In genomic region chr7:45154993-45155514, GRCm38 (mm10) we compare ENCODE assay signal across 8 mouse cellular contexts. TPM values are rescaled to one million over a fixed set of nuclear protein-coding genes. Genes with fewer than 3 reads are reported as not detected.
DNase-seq lines count a peak whose midpoint lies in the region; ATAC-seq and TF ChIP-seq lines count a peak whose summit lies in the region.

No protein-coding gene starts in this region.

- H3K4me3 ChIP-seq in bone marrow macrophage, adult 2 months (ENCODE audit: insufficient read depth, low read length): peak overlapping the region; percentile 31
- peak overlapping the region; percentile 78 for H3K4me3 ChIP-seq in forebrain, embryonic 16.5 days (replicated peaks; ENCODE audit: low read length)
- peak overlapping the region; percentile 75 for H3K4me3 ChIP-seq in intestine, embryonic 14.5 days (ENCODE audit: low read depth, low read length)
- peak overlapping the region; percentile 76 for H3K4me3 ChIP-seq in liver, embryonic 16.5 days (ENCODE audit: low read depth, low read length)

- H3K9me3 ChIP-seq in forebrain, embryonic 16.5 days (ENCODE audit: control insufficient read depth, low read length): no peaks in the 10 kb centered on the region
- no peaks in the 10 kb centered on the region for H3K9me3 ChIP-seq in intestine, embryonic 14.5 days (ENCODE audit: control insufficient read depth, low read length)
- no peaks in the 10 kb centered on the region for H3K9me3 ChIP-seq in liver, embryonic 16.5 days (replicated peaks; ENCODE audit: control insufficient read depth, low read length)

- 78% methylated on average over 12 of the region's 12 CpGs for WGBS in forebrain, embryonic 16.5 days
- WGBS in intestine, embryonic 14.5 days: 76% methylated on average over 12 of the region's 12 CpGs
- 62% methylated on average over 12 of the region's 12 CpGs for WGBS in liver, embryonic 16.5 days (ENCODE audit: insufficient replicate concordance)

- peak overlapping the region; percentile 48; the same call in 1 of the 2 replicates for H3K9ac ChIP-seq in forebrain, embryonic 16.5 days (replicated peaks; ENCODE audit: low read depth, low read length)
- no peak overlapping the region; the same call in 1 of the 2 replicates for H3K9ac ChIP-seq in intestine, embryonic 14.5 days (ENCODE audit: low read length)
- H3K9ac ChIP-seq in liver, embryonic 16.5 days (ENCODE audit: low read depth, low read length): 0 out of 2 replicates have a peak overlapping the region, but pooled peaks have one; percentile 5

- peak; percentile 66 for TF ChIP-seq CTCF in bone marrow macrophage, adult 2 months (IDR thresholded peaks at IDR 0.05; ENCODE audit: low read depth, low read length)

- DNase-seq in monocyte, adult 2 months (ENCODE audit: low read depth in 1 of 2, low spot score in 2 of 2): peak; percentile 27 to 49
- DNase-seq in intestine, embryonic 14.5 days (ENCODE audit: low spot score): no peak

- no peak for ATAC-seq in monocyte, adult 5-6 weeks (replicated peaks; ENCODE audit: insufficient number of reproducible peaks, low FRiP score, low TSS enrichment, poor library complexity, severe bottlenecking)
- ATAC-seq in forebrain, embryonic 16.5 days: no peak
- no peak; the same call in 1 of the 2 replicates for ATAC-seq in intestine, embryonic 14.5 days (replicated peaks; ENCODE audit: low FRiP score, low TSS enrichment, low read depth)
- ATAC-seq in liver, embryonic 16.5 days (ENCODE audit: low read depth): no peak
- ATAC-seq in neutrophil, adult 5-6 weeks (ENCODE audit: extremely low read depth, insufficient number of reproducible peaks, low FRiP score, poor library complexity, severe bottlenecking): 0 out of 2 replicates have a peak, but pooled peaks have one; percentile 27
- ATAC-seq in erythroid progenitor cell, adult 5-6 weeks (replicated peaks; ENCODE audit: low FRiP score, poor library complexity, severe bottlenecking): no peak

- peak overlapping the region; percentile 10 for H3K27ac ChIP-seq in bone marrow macrophage, adult 2 months (ENCODE audit: insufficient read depth, low read depth, low read length)
- peak overlapping the region; percentile 97 for H3K27ac ChIP-seq in forebrain, embryonic 16.5 days (ENCODE audit: low read length)
- H3K27ac ChIP-seq in intestine, embryonic 14.5 days (ENCODE audit: low read depth): 0 out of 2 replicates have a peak overlapping the region, but pooled peaks have one; percentile 96
- peak overlapping the region; percentile 26; the same call in 1 of the 2 replicates for H3K27ac ChIP-seq in liver, embryonic 16.5 days (ENCODE audit: low read length)

- no peaks in the 10 kb centered on the region; the same call in 1 of the 2 replicates for H3K36me3 ChIP-seq in forebrain, embryonic 16.5 days (ENCODE audit: control insufficient read depth, insufficient read depth)
- peaks cover 28% of the 10 kb centered on the region for H3K36me3 ChIP-seq in intestine, embryonic 14.5 days (ENCODE audit: control insufficient read depth, insufficient read depth, low read length)
- no peaks in the 10 kb centered on the region for H3K36me3 ChIP-seq in liver, embryonic 16.5 days (ENCODE audit: control insufficient read depth, insufficient read depth)

- peak overlapping the region; percentile 68 for H3K4me2 ChIP-seq in forebrain, embryonic 16.5 days (ENCODE audit: low read length)
- H3K4me2 ChIP-seq in intestine, embryonic 14.5 days (ENCODE audit: low read length): peak overlapping the region; percentile 70
- H3K4me2 ChIP-seq in liver, embryonic 16.5 days (ENCODE audit: low read depth, low read length): peak overlapping the region; percentile 85

- TF ChIP-seq POLR2A in bone marrow macrophage, adult 2 months (IDR thresholded peaks at IDR 0.05; ENCODE audit: borderline replicate concordance, low read depth, low read length): no peak

- H3K4me1 ChIP-seq in bone marrow macrophage, adult 2 months (ENCODE audit: control insufficient read depth, insufficient read depth, low read length): peaks cover 14% of the 10 kb centered on the region
- peaks cover 23% of the 10 kb centered on the region for H3K4me1 ChIP-seq in forebrain, embryonic 16.5 days (replicated peaks; ENCODE audit: control insufficient read depth, insufficient read depth, low read length)
- peaks cover 11% of the 10 kb centered on the region; the same call in 1 of the 2 replicates for H3K4me1 ChIP-seq in intestine, embryonic 14.5 days (replicated peaks; ENCODE audit: control insufficient read depth, insufficient read depth, low read length)
- H3K4me1 ChIP-seq in liver, embryonic 16.5 days (ENCODE audit: control insufficient read depth, low read depth, low read length): peaks cover 6% of the 10 kb centered on the region

- no peaks in the 10 kb centered on the region for H3K27me3 ChIP-seq in forebrain, embryonic 16.5 days (replicated peaks; ENCODE audit: control insufficient read depth, insufficient read depth, low read length)
- no peaks in the 10 kb centered on the region for H3K27me3 ChIP-seq in intestine, embryonic 14.5 days (replicated peaks; ENCODE audit: control insufficient read depth, insufficient read depth, low read length)
- no peaks in the 10 kb centered on the region for H3K27me3 ChIP-seq in liver, embryonic 16.5 days (ENCODE audit: control insufficient read depth, insufficient read depth, low read depth, low read length)

RNA-seq across cellular contexts. Expression of gene Aldh16a1, which starts 0.7 kb away (rescaled TPM):
- 28.6 to 46.8 TPM (median 34.2 TPM) in 3 replicates for total RNA-seq in monocyte, adult 5-6 weeks (2017)
- polyA plus RNA-seq in bone marrow macrophage, adult 2 months (2012; ENCODE audit: insufficient read depth, insufficient read length, missing spikeins): 89.0 and 111 TPM in 2 replicates
- polyA plus RNA-seq in forebrain, embryonic 16.5 days (2015; fragmentation: Nextera tagmentation; extraction: Ambion mirVana): 19.3 and 20.9 TPM in 2 replicates
- 50.9 and 66.6 TPM in 2 replicates for polyA plus RNA-seq in intestine, embryonic 14.5 days (2014; fragmentation: Nextera tagmentation; extraction: Ambion mirVana)
- polyA plus RNA-seq in liver, embryonic 16.5 days (2015; fragmentation: Nextera tagmentation; extraction: Ambion mirVana): 30.0 and 30.3 TPM in 2 replicates
- total RNA-seq in neutrophil, adult 5-6 weeks (2017): 38.3 and 39.7 TPM in 2 replicates
- 24.5 and 29.3 TPM in 2 replicates for total RNA-seq in erythroid progenitor cell, adult 5-6 weeks (2015; ENCODE audit: low replicate concordance)
- 12.4 and 14.1 TPM in 2 replicates for total RNA-seq in erythroid progenitor cell, adult 5-6 weeks (2017; ENCODE audit: low replicate concordance)

RNA-seq across cellular contexts. Expression of gene Pih1d1, which starts 1.0 kb away (rescaled TPM):
- 23.4 to 37.8 TPM (median 26.8 TPM) in 3 replicates for total RNA-seq in monocyte, adult 5-6 weeks (2017)
- polyA plus RNA-seq in bone marrow macrophage, adult 2 months (2012; ENCODE audit: insufficient read depth, insufficient read length, missing spikeins): 65.7 and 66.7 TPM in 2 replicates
- 84.2 and 90.2 TPM in 2 replicates for polyA plus RNA-seq in forebrain, embryonic 16.5 days (2015; fragmentation: Nextera tagmentation; extraction: Ambion mirVana)
- polyA plus RNA-seq in intestine, embryonic 14.5 days (2014; fragmentation: Nextera tagmentation; extraction: Ambion mirVana): 108 and 113 TPM in 2 replicates
- 42.3 and 42.8 TPM in 2 replicates for polyA plus RNA-seq in liver, embryonic 16.5 days (2015; fragmentation: Nextera tagmentation; extraction: Ambion mirVana)
- total RNA-seq in neutrophil, adult 5-6 weeks (2017): 33.4 and 38.5 TPM in 2 replicates
- total RNA-seq in erythroid progenitor cell, adult 5-6 weeks (2015; ENCODE audit: low replicate concordance): 58.7 and 96.4 TPM in 2 replicates
- 6.8 and 8.7 TPM in 2 replicates for total RNA-seq in erythroid progenitor cell, adult 5-6 weeks (2017; ENCODE audit: low replicate concordance)

RNA-seq across cellular contexts. Expression of gene Slc17a7, which starts 8.7 kb away (rescaled TPM):
- not detected in 3 replicates for total RNA-seq in monocyte, adult 5-6 weeks (2017)
- polyA plus RNA-seq in bone marrow macrophage, adult 2 months (2012; ENCODE audit: insufficient read depth, insufficient read length, missing spikeins): not detected in 2 replicates
- polyA plus RNA-seq in forebrain, embryonic 16.5 days (2015; fragmentation: Nextera tagmentation; extraction: Ambion mirVana): 20.1 and 22.8 TPM in 2 replicates
- polyA plus RNA-seq in intestine, embryonic 14.5 days (2014; fragmentation: Nextera tagmentation; extraction: Ambion mirVana): 0.07 TPM in 1 of 2 replicates, not detected in the other
- not detected in 2 replicates for polyA plus RNA-seq in liver, embryonic 16.5 days (2015; fragmentation: Nextera tagmentation; extraction: Ambion mirVana)
- total RNA-seq in neutrophil, adult 5-6 weeks (2017): not detected in 2 replicates
- not detected in 2 replicates for total RNA-seq in erythroid progenitor cell, adult 5-6 weeks (2015; ENCODE audit: low replicate concordance)
- not detected in 2 replicates for total RNA-seq in erythroid progenitor cell, adult 5-6 weeks (2017; ENCODE audit: low replicate concordance)

RNA-seq across cellular contexts. Expression of gene Flt3l, which starts 18.8 kb away (rescaled TPM):
- total RNA-seq in monocyte, adult 5-6 weeks (2017): 35.3 to 62.4 TPM (median 36.7 TPM) in 3 replicates
- polyA plus RNA-seq in bone marrow macrophage, adult 2 months (2012; ENCODE audit: insufficient read depth, insufficient read length, missing spikeins): 28.2 and 30.8 TPM in 2 replicates
- polyA plus RNA-seq in forebrain, embryonic 16.5 days (2015; fragmentation: Nextera tagmentation; extraction: Ambion mirVana): 1.1 and 1.4 TPM in 2 replicates
- polyA plus RNA-seq in intestine, embryonic 14.5 days (2014; fragmentation: Nextera tagmentation; extraction: Ambion mirVana): 1.3 and 2.1 TPM in 2 replicates
- 3.0 and 3.1 TPM in 2 replicates for polyA plus RNA-seq in liver, embryonic 16.5 days (2015; fragmentation: Nextera tagmentation; extraction: Ambion mirVana)
- 34.4 and 37.5 TPM in 2 replicates for total RNA-seq in neutrophil, adult 5-6 weeks (2017)
- total RNA-seq in erythroid progenitor cell, adult 5-6 weeks (2015; ENCODE audit: low replicate concordance): 3.6 and 17.2 TPM in 2 replicates
- 0.23 and 4.5 TPM in 2 replicates for total RNA-seq in erythroid progenitor cell, adult 5-6 weeks (2017; ENCODE audit: low replicate concordance)

RNA-seq across cellular contexts. Expression of gene Gm45713, which starts 19.0 kb away (rescaled TPM):
- total RNA-seq in monocyte, adult 5-6 weeks (2017): 1.5 TPM in 1 of 3 replicates, not detected in the others
- polyA plus RNA-seq in bone marrow macrophage, adult 2 months (2012; ENCODE audit: insufficient read depth, insufficient read length, missing spikeins): not detected in 2 replicates
- not detected in 2 replicates for polyA plus RNA-seq in forebrain, embryonic 16.5 days (2015; fragmentation: Nextera tagmentation; extraction: Ambion mirVana)
- 0.72 and 0.81 TPM in 2 replicates for polyA plus RNA-seq in intestine, embryonic 14.5 days (2014; fragmentation: Nextera tagmentation; extraction: Ambion mirVana)
- polyA plus RNA-seq in liver, embryonic 16.5 days (2015; fragmentation: Nextera tagmentation; extraction: Ambion mirVana): 0.12 TPM in 1 of 2 replicates, not detected in the other
- 0.58 TPM in 1 of 2 replicates, not detected in the other for total RNA-seq in neutrophil, adult 5-6 weeks (2017)
- total RNA-seq in erythroid progenitor cell, adult 5-6 weeks (2015; ENCODE audit: low replicate concordance): not detected in 2 replicates
- total RNA-seq in erythroid progenitor cell, adult 5-6 weeks (2017; ENCODE audit: low replicate concordance): 0.98 and 2.3 TPM in 2 replicates

Comparison
In these comparisons a context has a peak if more than half of its experiments do, and no peak if none do; other contexts are left out.
1. H3K27ac ChIP-seq: peak in every context shown above with its lines; median percentile 97 in forebrain, embryonic 16.5 days; 96 in intestine, embryonic 14.5 days; 26 in liver, embryonic 16.5 days; 10 in bone marrow macrophage, adult 2 months.
2. RNA of gene Slc17a7, which starts 8.7 kb away (polyA plus RNA-seq): 20.1 to 22.8 TPM in forebrain, embryonic 16.5 days; not detected in bone marrow macrophage, adult 2 months, 0.07 TPM in intestine, embryonic 14.5 days and not detected in liver, embryonic 16.5 days; every median in the first group is over 10 times any median in the second.
3. Peak in every context shown above with its lines, with median percentiles within 50 percentile points of each other: H3K4me3 ChIP-seq and H3K4me2 ChIP-seq.